Mouse (Mus musculus) ovary, postnatal 10 days (tissue): ENCODE measurements around the gene Slc25a35.
"Not testable (repeated sequence)": the region's sequence is repeated elsewhere in the genome, so short reads cannot be mapped to it uniquely, and the experiment has no call there.

Experiments used
- DNase-seq: peaks from one replicate; pipeline ENCODE4 v3.0.0; 2022; ENCODE audit warnings: low spot score

Gene Slc25a35

DNA sequence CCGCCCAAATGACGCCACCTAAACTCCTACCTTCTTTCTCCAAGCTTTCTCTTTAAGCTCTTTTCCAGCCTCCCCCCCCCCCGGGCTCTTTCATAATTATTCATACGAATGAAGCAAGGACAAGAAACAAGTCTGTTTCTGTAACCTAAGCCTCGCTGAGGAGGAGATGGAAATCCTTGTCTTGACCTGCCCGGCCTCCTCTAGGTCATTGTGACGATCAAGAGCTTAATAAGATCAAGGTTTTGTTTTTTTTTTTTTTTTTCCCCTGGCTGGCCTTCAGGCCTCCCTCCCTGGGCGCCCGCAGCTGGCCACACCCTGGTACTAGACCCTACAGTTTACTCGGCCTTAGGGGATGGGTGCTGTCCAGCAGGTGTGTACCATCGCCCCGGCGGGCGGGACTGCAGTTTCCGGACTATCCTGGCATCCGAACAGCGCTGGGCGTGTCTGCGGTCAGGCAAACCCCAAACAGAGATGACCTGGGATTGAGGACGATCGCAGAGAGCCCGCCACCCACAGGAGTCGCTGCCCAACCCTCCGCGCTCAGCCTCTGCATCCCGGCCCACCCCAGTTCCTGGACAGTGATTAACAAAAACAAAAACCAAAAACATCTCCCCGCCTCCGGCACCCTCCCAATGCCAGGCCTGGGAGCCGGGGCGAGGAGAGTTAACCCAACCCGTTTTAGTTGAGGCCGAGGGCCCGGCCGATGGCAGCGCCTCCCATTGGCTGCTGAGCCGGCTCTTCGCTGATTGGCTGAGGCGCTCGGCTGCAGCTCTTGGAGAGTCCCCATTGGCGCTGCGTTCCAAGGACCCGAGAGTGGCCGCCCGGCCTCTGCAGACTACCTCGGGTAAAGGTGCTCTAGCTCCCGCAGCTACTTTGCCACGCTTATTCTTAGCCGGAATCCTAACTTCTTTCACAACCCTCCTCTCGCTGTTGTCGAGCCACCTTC, at the start of gene Slc25a35:
Gene Slc25a35, plus strand, starts transcription at position 795 of the 946 bp plus-strand sequence.
- peak; percentile 77 for DNase-seq

DNA sequence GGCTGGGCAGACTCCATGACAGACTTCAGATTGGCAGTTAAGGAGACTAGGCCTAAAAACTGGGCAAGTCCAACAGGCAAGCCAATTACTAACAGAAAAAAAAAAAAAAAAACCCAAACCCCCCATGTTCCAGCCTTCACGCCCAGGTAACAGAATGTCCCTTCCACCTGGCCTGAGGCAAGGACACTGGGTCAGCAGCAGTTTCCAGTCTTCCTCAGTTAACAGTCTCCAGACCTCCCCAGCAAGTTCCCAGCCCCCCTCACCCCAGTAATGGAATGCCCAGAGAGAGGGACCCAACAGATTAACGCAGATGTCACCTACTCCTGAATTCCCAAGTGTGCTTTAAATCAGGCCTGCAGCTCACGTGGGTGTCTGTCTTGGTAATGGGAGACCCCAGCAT, 44.7 kb upstream of the Slc25a35 start:
- no peak for DNase-seq

DNA sequence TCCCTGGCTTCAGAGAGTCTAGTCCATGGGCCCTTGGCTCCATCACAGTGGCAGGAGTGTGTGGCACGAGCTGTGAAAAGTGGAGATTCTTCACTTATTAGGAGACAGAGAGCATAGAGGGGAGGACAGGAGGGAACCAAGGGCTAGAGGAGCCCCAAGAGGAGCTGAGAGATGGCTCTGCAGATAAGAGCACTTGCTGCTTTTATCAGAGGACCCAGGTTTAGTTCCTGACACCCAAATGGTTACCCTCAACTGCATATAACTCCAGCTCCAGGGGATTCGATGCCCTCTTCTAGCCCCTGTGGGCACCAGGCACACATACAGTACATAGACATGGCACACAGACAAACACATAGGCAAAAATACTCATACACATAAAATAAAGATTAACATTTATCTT, 43.2 kb upstream of the Slc25a35 start:
- no peak for DNase-seq

DNA sequence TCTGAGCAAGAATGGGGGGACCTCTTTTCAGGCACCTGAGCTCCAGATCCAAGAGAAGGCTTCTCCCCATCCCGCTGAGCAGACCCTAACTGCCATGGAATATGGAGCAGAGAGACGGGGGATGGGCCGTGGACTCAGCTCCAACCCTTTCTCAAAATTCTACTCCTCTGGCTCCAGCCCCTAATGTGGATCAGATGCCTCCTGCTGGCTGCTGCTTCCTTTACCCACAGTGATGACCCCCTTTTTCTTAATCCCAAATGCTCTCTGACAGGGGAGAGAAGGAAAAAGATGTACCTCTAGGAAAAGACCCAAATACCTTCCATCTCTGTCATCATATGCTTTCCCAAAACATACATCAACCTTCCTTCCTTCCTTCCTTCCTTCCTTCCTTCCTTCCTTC, 41.0 kb upstream of the Slc25a35 start, which contains the start of gene Odf4:
Gene Odf4, minus strand, starts transcription at position 101 of the 400 bp plus-strand sequence.
- no peak for DNase-seq

DNA sequence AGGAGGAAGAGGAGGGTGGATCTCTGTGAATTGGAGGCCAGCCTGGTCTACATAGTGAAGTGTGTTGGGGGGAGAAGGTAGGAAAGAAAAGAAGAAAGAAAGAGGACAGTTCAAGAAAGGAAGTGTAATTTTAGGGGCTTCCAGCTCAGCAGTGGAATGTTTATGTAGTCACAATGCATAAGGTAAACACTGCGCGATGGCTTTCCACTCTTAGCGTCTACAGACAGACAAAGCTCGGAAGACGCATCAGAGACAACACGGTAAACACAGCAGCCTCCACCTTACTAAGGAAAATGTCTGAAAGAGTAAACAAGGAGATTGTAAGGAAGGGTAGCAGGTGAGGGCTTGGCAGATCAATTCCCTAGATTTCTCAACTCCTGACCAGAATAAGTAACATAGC, 38.0 kb upstream of the Slc25a35 start:
- DNase-seq, result no peak

GRCm38 (mm10) chr11:68933885-68934507, 33.9 kb upstream of the Slc25a35 start:
- no peak for DNase-seq

- DNase-seq, result not testable (repeated sequence)
Observed at GRCm38 (mm10) chr11:68936951-68937350, 31.0 kb upstream of the Slc25a35 start.

DNA sequence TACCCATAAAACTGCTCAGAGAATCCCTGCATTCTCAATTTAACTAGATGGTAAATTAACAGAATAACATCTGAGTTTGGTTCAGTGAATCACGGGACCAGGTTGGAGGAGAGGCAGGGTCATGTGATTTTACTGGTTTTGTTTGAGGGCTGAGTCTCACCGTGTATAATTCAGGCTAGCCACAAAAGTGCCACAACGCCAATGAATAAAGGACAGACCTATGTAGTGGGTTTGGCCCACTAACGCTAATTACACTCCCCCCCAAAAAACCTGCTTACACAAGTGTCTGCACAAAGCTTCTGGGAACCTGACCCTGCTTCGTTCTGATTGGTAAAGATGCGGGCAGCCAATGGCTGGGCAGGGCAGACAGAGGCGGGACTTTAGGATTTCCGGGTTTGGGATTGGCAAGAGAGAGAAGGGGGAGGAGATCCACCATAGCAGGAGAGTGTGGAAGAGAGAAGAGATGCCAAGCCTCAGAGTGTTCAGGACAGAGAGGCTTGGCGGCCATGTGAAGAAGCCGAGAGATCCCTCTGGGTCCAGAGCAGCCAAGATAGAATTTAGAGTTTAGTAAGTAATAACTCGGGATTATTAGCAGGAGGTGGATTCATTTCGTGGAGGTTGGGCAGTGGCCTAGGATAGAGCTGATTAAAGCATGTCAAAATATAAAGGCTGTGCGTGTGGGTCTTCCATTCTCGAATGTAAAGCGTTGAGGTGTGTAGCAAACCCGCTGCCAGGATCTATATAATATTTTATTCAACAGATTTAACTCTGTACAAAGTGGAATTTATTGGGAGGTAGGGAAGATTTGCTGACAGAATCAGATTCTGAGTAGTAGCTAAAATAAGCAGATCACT, 28.3 kb upstream of the Slc25a35 start:
- peak; percentile 58 for DNase-seq

GRCm38 (mm10) chr11:68940516-68940915, 27.4 kb upstream of the Slc25a35 start:
- no peak for DNase-seq

- DNase-seq, result no peak
Observed at GRCm38 (mm10) chr11:68942731-68943130, 25.2 kb upstream of the Slc25a35 start.

- no peak for DNase-seq
Observed at GRCm38 (mm10) chr11:68945245-68945644, 22.7 kb upstream of the Slc25a35 start.

GRCm38 (mm10) chr11:68946001-68946400, 21.9 kb upstream of the Slc25a35 start:
- DNase-seq, result no peak

- DNase-seq, result no peak
Observed at GRCm38 (mm10) chr11:68946806-68947440, 21.0 kb upstream of the Slc25a35 start.

DNA sequence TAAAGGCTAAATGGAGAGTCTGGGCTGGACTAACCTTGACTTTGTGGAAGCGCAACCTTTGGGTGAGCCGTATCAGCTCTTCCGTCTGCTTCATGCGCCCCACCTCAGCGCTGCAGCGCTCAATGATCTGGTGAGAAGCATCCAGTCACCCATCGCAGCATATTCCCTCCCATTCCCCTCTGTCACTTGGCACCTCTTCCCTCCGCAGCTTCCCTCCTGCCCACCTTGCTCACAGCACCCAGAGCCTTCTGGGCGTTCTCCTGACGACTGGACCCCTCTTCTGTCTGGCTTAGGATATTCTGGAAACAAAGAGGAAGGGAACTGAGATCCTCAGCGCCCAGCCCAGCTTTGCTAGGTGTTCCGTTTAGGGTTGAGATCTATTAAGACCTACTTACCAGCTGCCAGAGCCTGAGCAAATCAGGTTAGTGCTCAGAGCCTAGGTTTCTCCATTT, 20.4 kb upstream of the Slc25a35 start:
- no peak for DNase-seq

DNA sequence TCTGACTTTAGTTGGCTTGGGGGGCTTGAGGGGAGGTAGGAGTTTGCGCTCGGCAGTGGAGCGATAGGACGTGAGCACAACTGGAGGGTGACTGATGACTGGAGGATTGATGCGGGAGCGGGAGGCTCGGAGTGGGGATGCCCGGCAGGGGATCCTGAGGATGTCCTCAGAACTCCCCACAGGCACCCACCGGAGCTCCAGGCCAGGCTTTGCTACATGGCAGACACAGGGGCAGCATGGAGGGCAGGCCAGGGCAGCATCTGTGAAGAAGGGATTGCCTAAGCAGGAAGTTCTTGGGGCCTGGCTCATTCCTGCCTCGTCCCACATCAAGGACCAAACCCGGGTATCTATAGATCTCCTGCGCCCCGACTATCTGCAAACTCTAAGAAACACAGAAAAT, 14.0 kb upstream of the Slc25a35 start:
- no peak for DNase-seq

DNA sequence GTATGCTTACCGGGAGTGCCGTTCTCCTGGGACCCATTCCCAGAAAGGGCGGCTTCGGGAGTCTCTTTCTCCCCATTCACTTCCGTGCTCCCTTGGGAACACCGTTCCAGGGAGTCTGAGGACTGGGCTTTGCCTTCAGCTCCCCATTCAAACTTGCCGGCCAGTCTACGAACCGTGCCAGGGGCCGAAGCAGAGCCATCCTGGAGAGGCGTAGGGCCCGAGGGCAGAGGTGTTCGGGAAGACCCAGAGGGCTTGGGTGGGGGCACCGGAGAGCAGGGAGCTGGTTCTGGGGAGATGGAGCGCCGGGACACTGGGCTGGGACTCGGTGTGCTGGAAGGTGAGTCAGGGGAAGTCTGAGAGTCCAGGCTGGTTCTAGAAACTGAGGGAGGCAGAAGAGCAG, 13.5 kb upstream of the Slc25a35 start:
- DNase-seq, result no peak

DNA sequence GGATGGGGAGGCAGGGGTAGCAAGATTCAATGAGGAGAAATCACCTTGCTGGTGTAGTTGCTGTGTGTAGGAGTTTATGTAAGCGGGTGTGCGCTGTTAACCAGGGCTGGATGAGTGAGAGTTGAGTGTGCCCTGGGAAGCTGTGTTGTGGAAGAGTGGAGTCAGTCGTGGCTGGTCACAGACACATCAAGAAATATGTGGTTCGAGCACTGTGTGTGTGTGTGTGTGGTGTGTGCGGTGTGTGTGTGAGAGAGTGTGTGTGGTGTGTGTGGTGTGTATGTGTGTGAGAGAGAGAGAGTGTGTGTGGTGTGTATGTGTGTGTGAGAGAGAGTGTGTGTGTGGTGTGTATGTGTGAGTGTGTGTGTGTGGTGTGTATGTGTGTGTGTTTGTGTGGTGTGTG, 12.5 kb upstream of the Slc25a35 start:
- no peak for DNase-seq

GRCm38 (mm10) chr11:68956107-68956506, 11.8 kb upstream of the Slc25a35 start:
- no peak for DNase-seq

GRCm38 (mm10) chr11:68956697-68957096, 11.2 kb upstream of the Slc25a35 start:
- no peak for DNase-seq

- DNase-seq, result no peak
Observed at GRCm38 (mm10) chr11:68957308-68957707, 10.6 kb upstream of the Slc25a35 start, which contains the start of gene Arhgef15. Gene Arhgef15, minus strand, starts transcription at chr11:68957480.

DNA sequence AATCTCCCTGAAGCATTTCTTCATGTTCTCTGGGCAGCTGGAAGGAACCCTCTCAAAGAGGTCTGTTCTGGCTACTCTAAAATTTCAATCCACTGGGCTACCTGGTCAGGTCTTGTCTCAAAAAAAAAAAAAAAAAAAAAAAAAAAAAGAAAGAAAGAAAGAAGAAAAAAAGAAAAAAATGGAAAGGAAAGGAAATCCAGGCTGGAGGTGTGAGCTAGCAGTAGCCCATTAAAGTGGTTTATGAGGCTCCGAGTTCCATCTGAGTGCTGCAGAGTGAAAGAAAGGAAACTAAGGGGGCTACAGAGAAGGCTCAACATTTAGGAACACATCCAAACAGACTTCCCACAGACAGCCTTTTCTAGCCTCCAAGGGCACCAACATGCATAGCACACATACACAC, 10.0 kb upstream of the Slc25a35 start:
- DNase-seq, result no peak

DNA sequence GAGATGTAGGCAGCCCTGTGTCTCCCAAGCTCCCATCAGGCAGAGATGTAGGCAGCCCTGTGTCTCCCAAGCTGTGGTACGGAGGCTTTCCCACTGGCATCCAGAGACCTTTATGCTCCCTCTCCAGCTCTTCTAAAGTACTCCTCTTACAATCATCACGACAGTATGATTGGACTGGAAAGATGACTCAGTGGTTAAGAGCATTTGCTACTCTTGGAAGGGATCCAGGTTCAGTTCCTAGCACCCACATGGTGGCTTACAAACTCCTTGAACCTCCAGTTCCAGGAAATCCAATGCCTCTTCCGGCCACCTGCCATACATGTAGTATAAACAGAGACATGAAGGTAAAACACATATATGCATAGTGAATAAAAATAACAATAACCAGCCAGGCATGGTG, 6.3 kb upstream of the Slc25a35 start:
- DNase-seq, result no peak
